Mouse (Mus musculus): ENCODE data around the gene Ephb2. TPM values are rescaled to one million over a fixed set of nuclear protein-coding genes. Genes with fewer than 3 reads are reported as not detected.

Gene Ephb2
- polyA plus RNA-seq, 1 experiment from 2014 or later = 1.3 TPM

DNA sequence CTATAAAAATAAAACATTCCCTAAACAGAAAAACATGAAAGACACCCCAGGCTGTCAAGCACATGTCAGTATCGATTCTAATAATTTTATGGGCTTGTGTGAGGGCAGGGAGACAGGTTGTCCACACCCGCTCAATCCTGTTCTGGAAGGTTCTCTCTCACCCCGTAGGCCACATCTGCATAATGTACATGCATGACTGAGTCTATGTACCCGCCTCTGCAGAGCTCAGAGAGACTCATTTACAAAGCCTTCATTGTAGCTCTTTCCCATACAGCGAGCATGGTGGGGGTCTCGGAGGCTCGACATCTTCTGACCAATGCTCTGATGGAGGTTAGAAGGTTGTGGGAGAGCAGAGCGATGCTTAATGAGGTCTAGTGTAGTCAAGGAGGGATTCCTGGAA, 108.8 kb downstream of the Ephb2 start:
- Histone ChIP-seq H3K27me3 (no peaks in the 10 kb centered on the region), H3K9ac (no peak overlapping the region), H3K4me2 (no peak overlapping the region), H3K9me3 (replicated peaks) (no peaks in the 10 kb centered on the region), H3K27ac (no peak overlapping the region), H3K4me3 (no peak overlapping the region), H3K36me3 (no peaks in the 10 kb centered on the region), H3K4me1 (replicated peaks) (peaks cover 15% of the 10 kb centered on the region)
- WGBS = 85% methylated on average over 8 of the region's 8 CpGs
- no peak for ATAC-seq (replicated peaks; ENCODE audit: insufficient number of reproducible peaks, insufficient read depth, low FRiP score, low read depth)

DNA sequence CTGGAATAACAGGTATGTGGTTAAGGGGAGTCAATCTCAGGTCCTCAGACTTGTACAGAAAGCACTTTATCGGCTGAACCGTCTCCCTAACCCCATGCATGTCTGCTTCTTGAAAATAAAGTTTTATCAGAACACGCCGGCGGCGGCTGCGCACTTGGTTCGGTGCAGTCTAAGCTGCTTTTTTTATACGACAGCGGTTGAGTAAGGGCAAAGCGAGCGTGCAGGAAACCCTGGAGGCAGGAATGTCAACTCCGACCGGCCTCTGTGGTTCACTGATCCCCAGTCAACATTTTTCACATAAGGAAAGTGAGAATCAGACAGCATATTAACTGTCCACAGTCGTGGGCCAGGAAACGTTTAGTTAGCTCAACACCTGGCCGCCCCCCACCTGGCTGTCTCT, 111.1 kb downstream of the Ephb2 start:
- Histone ChIP-seq H3K4me3 (no peak overlapping the region), H3K36me3 (no peaks in the 10 kb centered on the region), H3K9me3 (replicated peaks) (no peaks in the 10 kb centered on the region), H3K4me1 (replicated peaks) (no peaks in the 10 kb centered on the region), H3K27me3 (no peaks in the 10 kb centered on the region), H3K27ac (no peak overlapping the region), H3K9ac (no peak overlapping the region), H3K4me2 (no peak overlapping the region)
- no peak for ATAC-seq (replicated peaks; ENCODE audit: insufficient number of reproducible peaks, insufficient read depth, low FRiP score, low read depth)
- 60% methylated on average over 17 of the region's 17 CpGs for WGBS

DNA sequence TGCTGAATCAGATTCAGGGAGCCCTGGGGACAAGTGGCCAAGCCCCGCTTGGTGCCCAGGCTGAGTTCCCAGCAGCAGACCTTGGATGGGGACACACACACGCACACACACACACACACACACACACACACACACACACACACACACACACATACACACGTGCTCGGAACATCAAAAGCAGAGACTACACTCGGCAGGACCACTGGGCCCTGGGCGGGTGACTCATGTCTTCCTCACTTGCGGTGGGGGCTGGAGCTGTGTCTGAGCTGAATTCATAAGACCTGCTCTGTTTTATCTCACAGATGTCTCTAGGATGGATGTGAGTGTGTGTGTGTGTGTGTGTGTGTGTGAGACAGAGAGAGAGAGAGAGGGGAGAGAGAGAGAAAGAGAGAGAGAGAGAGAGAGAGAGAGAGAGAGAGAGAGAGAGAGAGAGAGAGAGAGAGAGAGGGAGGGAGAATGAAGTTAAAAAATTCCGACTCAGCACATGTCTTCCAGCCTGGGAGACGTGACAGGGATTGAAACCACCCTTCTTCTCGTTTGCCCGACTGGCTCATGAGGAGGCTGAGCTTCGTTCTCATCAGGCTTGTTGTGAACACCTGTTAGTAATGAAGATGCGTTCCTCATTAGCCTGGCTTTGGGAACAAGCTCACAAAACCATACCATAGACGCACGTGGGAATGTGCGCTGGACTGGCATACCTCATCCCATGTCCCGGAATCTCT, 113.3 kb downstream of the Ephb2 start:
- WGBS = 50% methylated on average over 17 of the region's 17 CpGs
- H3K4me3 ChIP-seq = no peak overlapping the region
- no peaks in the 10 kb centered on the region for H3K9me3 ChIP-seq (replicated peaks)
- H3K36me3 ChIP-seq = no peaks in the 10 kb centered on the region
- no peak for ATAC-seq (replicated peaks; ENCODE audit: insufficient number of reproducible peaks, insufficient read depth, low FRiP score, low read depth)
- H3K27ac ChIP-seq = no peak overlapping the region
- H3K27me3 ChIP-seq = no peaks in the 10 kb centered on the region
- H3K9ac ChIP-seq = no peak overlapping the region
- no peaks in the 10 kb centered on the region for H3K4me1 ChIP-seq (replicated peaks)
- H3K4me2 ChIP-seq = no peak overlapping the region

DNA sequence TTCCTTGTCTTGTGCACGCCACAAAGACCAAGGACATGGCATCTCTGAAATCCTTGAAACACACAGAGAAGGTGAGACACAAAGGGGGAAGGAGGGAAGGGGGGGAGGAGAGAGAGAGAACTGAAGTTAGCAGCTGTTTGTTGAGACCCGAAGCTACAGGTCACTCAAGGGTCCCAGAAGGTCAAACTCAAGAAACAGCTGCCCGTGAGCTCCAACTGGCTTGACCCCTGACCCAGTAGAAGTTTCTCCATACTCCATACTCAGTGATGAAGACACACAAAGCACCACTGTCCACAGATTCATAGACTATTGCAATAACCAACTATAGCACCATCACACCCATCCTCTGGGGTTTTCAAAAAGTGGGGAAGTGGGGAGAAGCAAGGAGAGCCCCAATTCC, 113.9 kb downstream of the Ephb2 start:
- Histone ChIP-seq H3K27me3 (no peaks in the 10 kb centered on the region), H3K27ac (no peak overlapping the region), H3K4me3 (no peak overlapping the region), H3K9me3 (replicated peaks) (no peaks in the 10 kb centered on the region), H3K4me1 (replicated peaks) (no peaks in the 10 kb centered on the region), H3K9ac (no peak overlapping the region), H3K4me2 (no peak overlapping the region), H3K36me3 (no peaks in the 10 kb centered on the region)
- no peak for ATAC-seq (replicated peaks; ENCODE audit: insufficient number of reproducible peaks, insufficient read depth, low FRiP score, low read depth)
- WGBS = 72% methylated on average over 3 of the region's 3 CpGs

DNA sequence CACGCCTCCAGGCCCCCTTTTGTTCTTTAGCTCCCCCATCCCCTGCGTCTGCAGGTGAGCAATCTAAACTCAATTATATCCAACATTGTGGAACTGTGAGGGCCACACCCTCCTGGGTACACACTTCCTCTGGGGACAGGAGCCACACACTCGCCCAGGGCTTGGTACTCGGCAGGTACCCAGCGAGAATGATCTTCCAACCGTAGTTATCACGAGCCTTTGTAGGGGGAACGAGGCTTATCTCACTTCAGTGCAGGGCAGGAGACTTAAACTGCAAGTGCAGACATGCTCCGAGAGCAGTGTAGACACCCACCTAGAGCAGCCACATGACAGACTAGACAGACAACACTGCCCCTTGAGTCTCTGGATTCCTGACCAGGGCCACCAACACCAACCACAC, 115.8 kb downstream of the Ephb2 start:
- Histone ChIP-seq H3K27ac (no peak overlapping the region), H3K4me1 (replicated peaks) (no peaks in the 10 kb centered on the region), H3K4me2 (no peak overlapping the region), H3K4me3 (no peak overlapping the region), H3K9me3 (replicated peaks) (no peaks in the 10 kb centered on the region), H3K27me3 (0 out of 2 replicates have a peak, but pooled peaks cover 5% of the 10 kb centered on the region), H3K36me3 (no peaks in the 10 kb centered on the region), H3K9ac (no peak overlapping the region)
- ATAC-seq (replicated peaks; ENCODE audit: insufficient number of reproducible peaks, insufficient read depth, low FRiP score, low read depth) = no peak
- WGBS = 49% methylated on average over 9 of the region's 9 CpGs

DNA sequence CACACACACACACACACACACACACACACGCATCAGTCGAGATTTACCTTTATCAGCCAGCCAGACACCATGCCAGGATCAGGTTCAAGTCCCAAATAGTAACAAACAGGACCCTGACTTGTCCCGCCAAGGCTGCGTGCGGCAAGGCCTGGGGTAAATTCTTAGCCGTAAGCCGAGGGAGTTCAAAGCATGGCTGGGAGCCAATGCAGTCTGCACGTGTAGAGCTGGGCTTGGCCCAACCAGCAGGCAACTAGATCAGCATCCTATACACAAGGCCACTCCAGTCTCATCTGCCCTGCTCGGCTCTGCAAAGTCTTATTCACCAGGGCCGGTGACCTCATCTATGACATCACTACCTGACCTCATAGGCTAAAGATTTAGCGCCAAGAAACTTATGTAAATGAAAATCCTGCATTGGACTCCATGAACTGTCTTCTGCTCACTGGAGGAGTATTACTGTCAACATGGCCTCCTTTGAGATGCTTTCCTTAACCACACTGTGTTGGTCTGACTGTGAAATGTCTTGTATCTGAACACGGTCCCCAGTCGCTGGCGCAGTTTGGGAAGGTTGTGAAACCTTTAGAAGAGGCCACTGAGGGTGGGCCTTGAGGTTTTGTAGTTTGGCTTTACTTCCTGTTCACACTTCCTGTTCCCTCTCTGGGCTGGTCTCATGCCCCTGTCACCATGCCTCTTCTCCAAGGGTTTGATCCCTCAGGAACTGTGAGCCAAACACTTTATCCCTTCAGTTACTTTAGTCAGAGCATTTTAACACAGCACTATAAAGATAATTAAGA, 117.4 kb downstream of the Ephb2 start:
- Histone ChIP-seq H3K9ac (no peak overlapping the region), H3K4me2 (no peak overlapping the region)
- ATAC-seq (replicated peaks; ENCODE audit: insufficient number of reproducible peaks, insufficient read depth, low FRiP score, low read depth) = no peak

DNA sequence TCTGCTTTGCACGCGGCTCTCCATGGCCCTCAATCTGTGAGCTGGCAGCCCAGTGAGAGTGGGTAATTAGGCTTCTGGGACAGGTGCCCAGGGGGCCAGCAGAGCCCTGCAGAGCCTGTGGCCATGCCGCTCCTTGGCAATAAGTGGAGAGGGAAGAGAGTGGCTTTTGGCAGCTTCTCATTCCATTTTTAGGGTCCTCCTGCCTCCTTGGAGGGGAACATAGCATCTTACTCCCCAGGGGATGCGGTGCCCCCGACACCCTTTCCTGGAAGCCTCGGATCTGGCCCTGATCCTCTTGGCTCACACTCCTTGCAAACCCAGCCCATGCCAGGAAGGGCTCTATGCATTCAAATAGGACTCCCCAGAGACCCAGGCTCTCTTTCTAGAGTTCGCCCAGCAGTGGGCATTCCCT, 119.2 kb downstream of the Ephb2 start:
- Histone ChIP-seq H3K4me2 (no peak overlapping the region), H3K4me1 (replicated peaks) (no peaks in the 10 kb centered on the region; the same call in 1 of the 2 replicates), H3K27ac (no peak overlapping the region), H3K27me3 (peaks cover 5% of the 10 kb centered on the region; the same call in 1 of the 2 replicates), H3K9me3 (replicated peaks) (no peaks in the 10 kb centered on the region), H3K4me3 (no peak overlapping the region), H3K36me3 (no peaks in the 10 kb centered on the region), H3K9ac (no peak overlapping the region)
- 79% methylated on average over 7 of the region's 7 CpGs for WGBS
- ATAC-seq (replicated peaks; ENCODE audit: insufficient number of reproducible peaks, insufficient read depth, low FRiP score, low read depth) = no peak

More for the DNA sequence above, 117.4 kb downstream of the Ephb2 start:
- WGBS = 81% methylated on average over 14 of the region's 14 CpGs
- no peaks in the 10 kb centered on the region for H3K4me1 ChIP-seq (replicated peaks)
- H3K27me3 ChIP-seq = peaks cover 5% of the 10 kb centered on the region; the same call in 1 of the 2 replicates
- no peak overlapping the region for H3K4me3 ChIP-seq
- no peaks in the 10 kb centered on the region for H3K9me3 ChIP-seq (replicated peaks)
- no peak overlapping the region for H3K27ac ChIP-seq
- no peaks in the 10 kb centered on the region for H3K36me3 ChIP-seq

DNA sequence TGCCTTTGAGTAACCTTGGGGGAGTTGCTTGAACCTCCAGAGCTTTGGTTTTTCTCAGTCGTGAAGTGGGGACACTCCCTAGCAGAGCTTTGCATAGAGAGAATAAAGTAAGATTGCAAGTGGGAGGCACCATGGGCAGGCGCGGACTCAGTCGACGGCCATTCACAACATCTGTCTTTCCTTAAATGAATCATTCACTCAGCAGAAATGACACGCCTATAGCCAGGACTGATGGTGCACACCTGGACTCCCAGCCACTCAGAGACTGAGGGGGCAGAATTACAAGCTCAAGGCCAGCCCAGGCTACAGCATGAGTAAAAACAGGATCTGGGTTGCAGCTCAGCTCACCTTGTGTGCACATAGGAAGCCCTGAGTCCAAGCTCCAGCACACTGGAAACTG, 121.3 kb downstream of the Ephb2 start:
- Histone ChIP-seq H3K4me2 (no peak overlapping the region), H3K27ac (no peak overlapping the region), H3K4me3 (no peak overlapping the region), H3K9me3 (replicated peaks) (no peaks in the 10 kb centered on the region), H3K27me3 (peaks cover 5% of the 10 kb centered on the region; the same call in 1 of the 2 replicates), H3K9ac (no peak overlapping the region), H3K4me1 (replicated peaks) (no peaks in the 10 kb centered on the region; the same call in 1 of the 2 replicates), H3K36me3 (no peaks in the 10 kb centered on the region)
- 66% methylated on average over 6 of the region's 6 CpGs for WGBS
- ATAC-seq (replicated peaks; ENCODE audit: insufficient number of reproducible peaks, insufficient read depth, low FRiP score, low read depth) = no peak

DNA sequence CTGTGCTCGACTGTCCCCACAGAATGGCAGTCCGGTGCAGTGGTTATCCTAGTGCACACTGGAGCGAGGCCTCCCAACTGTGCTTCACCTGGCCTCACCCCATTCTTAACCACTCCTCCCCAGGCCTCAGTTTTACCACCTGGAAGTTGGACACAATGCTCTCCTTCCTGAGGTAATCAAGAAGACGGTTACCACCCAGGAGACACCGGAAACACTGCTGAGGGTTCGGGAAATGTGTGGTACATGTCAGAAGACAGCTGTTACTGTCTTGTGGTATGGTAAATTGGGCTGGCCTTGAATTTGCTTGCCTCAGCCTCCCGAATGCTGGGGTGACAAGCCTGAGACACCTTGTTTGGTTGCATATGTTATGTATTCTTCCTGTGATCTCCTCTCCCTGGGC, 121.9 kb downstream of the Ephb2 start:
- Histone ChIP-seq H3K27ac (no peak overlapping the region), H3K4me1 (replicated peaks) (peaks cover 4% of the 10 kb centered on the region), H3K36me3 (no peaks in the 10 kb centered on the region), H3K4me3 (no peak overlapping the region), H3K27me3 (peaks cover 5% of the 10 kb centered on the region; the same call in 1 of the 2 replicates), H3K4me2 (no peak overlapping the region), H3K9ac (no peak overlapping the region), H3K9me3 (replicated peaks) (no peaks in the 10 kb centered on the region)
- WGBS = 87% methylated on average over 7 of the region's 7 CpGs
- ATAC-seq (replicated peaks; ENCODE audit: insufficient number of reproducible peaks, insufficient read depth, low FRiP score, low read depth) = no peak

DNA sequence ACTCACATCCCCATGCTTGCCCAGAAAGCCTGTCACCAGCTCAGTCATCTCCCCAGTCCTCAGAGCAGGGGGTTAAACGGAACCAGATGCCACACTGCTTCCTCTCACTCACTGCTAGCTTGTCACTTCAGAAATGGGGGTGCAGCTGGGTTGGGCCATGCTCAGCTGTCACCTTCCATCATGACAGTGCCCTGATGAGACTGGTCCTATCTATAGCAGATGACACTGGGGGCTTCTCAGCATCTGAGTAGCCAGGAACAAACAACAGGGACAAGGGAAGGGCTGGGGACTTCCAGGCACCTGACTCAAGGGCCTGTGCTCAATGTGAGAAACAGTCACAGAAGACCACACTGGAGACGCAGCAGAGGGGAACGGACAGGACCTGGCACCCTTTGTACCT, 122.4 kb downstream of the Ephb2 start:
- no peaks in the 10 kb centered on the region for H3K9me3 ChIP-seq (replicated peaks)
- no peaks in the 10 kb centered on the region for H3K36me3 ChIP-seq
- H3K4me3 ChIP-seq = no peak overlapping the region
- 68% methylated on average over 3 of the region's 3 CpGs for WGBS
- no peak overlapping the region for H3K9ac ChIP-seq
- H3K27me3 ChIP-seq = peaks cover 5% of the 10 kb centered on the region; the same call in 1 of the 2 replicates
- ATAC-seq (replicated peaks; ENCODE audit: insufficient number of reproducible peaks, insufficient read depth, low FRiP score, low read depth) = no peak
- H3K27ac ChIP-seq = no peak overlapping the region
- no peak overlapping the region for H3K4me2 ChIP-seq
- H3K4me1 ChIP-seq (replicated peaks) = peaks cover 9% of the 10 kb centered on the region

DNA sequence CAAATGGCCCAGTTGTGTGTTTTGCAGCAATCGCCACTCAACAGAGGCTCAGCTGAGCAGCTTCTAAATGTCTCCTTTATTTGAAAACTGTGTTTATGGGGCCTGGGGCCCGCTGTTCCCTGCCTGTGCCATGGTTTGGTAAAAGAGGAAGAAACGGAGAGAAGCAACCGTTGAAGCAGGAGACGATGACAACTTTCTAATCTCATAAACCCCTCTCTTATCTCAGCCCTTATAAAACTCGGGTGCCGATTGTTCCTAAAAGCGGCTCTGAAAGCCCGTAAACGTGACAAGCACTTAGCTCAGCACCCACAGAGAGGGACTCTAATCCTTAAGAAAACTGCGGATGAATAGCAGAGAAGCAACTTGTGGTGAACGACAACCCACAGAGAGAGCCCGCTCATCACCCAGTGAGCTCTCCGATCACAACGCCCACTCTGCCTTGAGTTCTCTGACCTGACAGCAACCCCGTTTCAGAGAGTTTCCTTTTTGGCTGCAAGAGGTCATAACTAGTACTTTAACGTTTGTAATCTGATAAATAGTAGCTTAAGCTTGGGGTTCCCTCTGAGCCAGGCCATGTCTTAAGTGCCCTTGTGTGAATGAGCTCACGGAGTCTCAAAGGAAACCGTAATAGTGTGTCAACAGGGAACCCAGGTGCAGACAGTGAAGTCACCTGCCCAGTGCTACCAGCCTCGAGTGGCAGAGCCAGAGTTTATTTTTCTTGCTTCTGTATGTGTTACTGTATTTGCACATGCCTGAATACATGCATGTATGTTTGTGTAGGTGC, 123.6 kb downstream of the Ephb2 start:
- ATAC-seq (replicated peaks; ENCODE audit: insufficient number of reproducible peaks, insufficient read depth, low FRiP score, low read depth) = no peak
- peaks cover 11% of the 10 kb centered on the region for H3K4me1 ChIP-seq (replicated peaks)
- 26% methylated on average over 20 of the region's 20 CpGs for WGBS
- H3K4me2 ChIP-seq = no peak overlapping the region
- no peaks in the 10 kb centered on the region for H3K36me3 ChIP-seq
- H3K9ac ChIP-seq = no peak overlapping the region
- H3K27me3 ChIP-seq = peaks cover 5% of the 10 kb centered on the region; the same call in 1 of the 2 replicates
- no peaks in the 10 kb centered on the region for H3K9me3 ChIP-seq (replicated peaks)
- no peak overlapping the region for H3K4me3 ChIP-seq
- no peak overlapping the region for H3K27ac ChIP-seq

Data from heart, embryonic 15.5 days (tissue).